Mouse (Mus musculus): Measurements from ENCODE around the gene Trank1. TPM values are rescaled to one million over a fixed set of nuclear protein-coding genes. Genes with fewer than 3 reads are reported as not detected.

Trank1 gene
- total and polyA plus RNA-seq, 3 experiments, result 0.13 to 0.66 (median 0.34) TPM

DNA sequence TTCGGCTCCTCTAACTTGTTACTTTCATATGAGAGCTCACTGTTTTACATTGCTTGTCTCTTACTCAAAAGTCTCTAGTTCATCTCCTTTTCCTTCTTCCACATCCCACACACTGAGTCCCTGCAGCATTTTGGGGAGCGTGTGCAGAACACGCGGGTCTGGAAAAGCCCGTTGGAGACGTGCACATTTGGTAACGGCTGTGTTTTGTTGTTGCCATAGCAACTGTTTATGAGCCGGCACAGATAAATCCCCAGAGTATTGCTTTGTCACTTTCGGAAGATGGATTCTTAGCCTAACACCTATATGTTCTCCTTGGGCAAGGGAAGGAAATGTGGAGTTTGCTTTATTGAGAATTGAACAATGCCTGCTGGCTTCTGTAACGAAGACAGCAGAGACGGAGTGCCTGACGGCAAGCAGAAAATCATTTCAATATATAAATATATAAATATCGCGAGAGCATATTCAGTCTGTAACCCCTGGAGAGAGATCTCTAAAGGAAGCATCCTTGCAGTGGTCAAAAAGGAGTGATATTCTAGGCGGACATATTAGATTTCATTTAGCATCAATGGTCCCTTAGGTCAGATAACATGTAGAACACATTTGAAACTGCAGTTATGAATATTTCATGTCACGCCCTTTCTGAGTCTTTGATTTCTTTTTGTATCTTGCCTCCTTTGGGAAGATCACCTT lies 101.1 kb downstream of the Trank1 start:
- Histone ChIP-seq H3K27me3 (replicated peaks) (no peaks in the 10 kb centered on the region), H3K9ac (ENCODE audit: insufficient read depth, low read depth) (no peak overlapping the region), H3K4me3 (replicated peaks in 1 of 3; ENCODE audit: low read depth in 2 of 3, low read length in 2 of 3, poor library complexity in 1 of 3) (no peak overlapping the region), H3K4me1 (ENCODE audit: control insufficient read depth in 1 of 2, insufficient read depth in 2 of 2) (no peaks in the 10 kb centered on the region), H3K27ac (ENCODE audit: insufficient read depth, low read depth) (no peak overlapping the region), H3K36me3 (replicated peaks in 1 of 2; ENCODE audit: control insufficient read depth in 1 of 2, insufficient read depth in 1 of 2, low read length in 1 of 2) (no peaks in the 10 kb centered on the region), H3K9me3 (replicated peaks; ENCODE audit: low read length) (no peaks in the 10 kb centered on the region), H3K79me2 (replicated peaks; ENCODE audit: control insufficient read depth, extremely low read depth, insufficient read depth, poor library complexity, severe bottlenecking) (no peaks in the 10 kb centered on the region), H3K4me2 (ENCODE audit: insufficient read depth, low read depth, poor library complexity, severe bottlenecking) (peak overlapping the region; percentile 65)
- no peak for DNase-seq (ENCODE audit: extremely low read depth)
- TF ChIP-seq MAFK (IDR thresholded peaks at IDR 0.05; ENCODE audit: insufficient replicate concordance, low read length) (no peak), UBTF (IDR thresholded peaks at IDR 0.05; ENCODE audit: low read depth, low read length) (no peak), ZNF384 (IDR thresholded peaks at IDR 0.05; ENCODE audit: low read depth, low read length) (no peak), CHD2 (IDR thresholded peaks at IDR 0.05; ENCODE audit: low read length) (no peak), POLR2A (IDR thresholded peaks at IDR 0.05; ENCODE audit: low read depth, low read length) (no peak), TBP (conservative IDR thresholded peaks at IDR 0.05; ENCODE audit: low read depth, low read length) (no peak), E2F4 (IDR thresholded peaks at IDR 0.05; ENCODE audit: insufficient replicate concordance, low read depth, low read length) (no peak), MAX (IDR thresholded peaks at IDR 0.05; ENCODE audit: low read length) (no peak), USF2 (conservative IDR thresholded peaks at IDR 0.05; ENCODE audit: low read depth, low read length) (no peak), CHD1 (IDR thresholded peaks at IDR 0.05; ENCODE audit: low read depth, low read length) (no peak), RCOR1 (conservative IDR thresholded peaks at IDR 0.05; ENCODE audit: low read depth, low read length) (no peak), JUN (IDR thresholded peaks at IDR 0.05; ENCODE audit: insufficient read depth, low read depth, low read length) (no peak), ZC3H11A (IDR thresholded peaks at IDR 0.05; ENCODE audit: low read depth, low read length) (no peak), MYC (IDR thresholded peaks at IDR 0.05; ENCODE audit: low read depth, low read length) (no peak), NELFE (IDR thresholded peaks at IDR 0.05; ENCODE audit: low read depth, low read length) (no peak)
- dilution Hi-C loops (cut with MboI; ENCODE audit: extremely low pct_ligation_motif_present, extremely low pct_unique_long_range_greater_than_20kb, low sequenced_read_pairs) (no loop called here), in situ Hi-C loops (cut with MboI; ENCODE audit: low pct_ligation_motif_present, low pct_unique_long_range_greater_than_20kb, low sequenced_read_pairs) (no loop called here)

DNA sequence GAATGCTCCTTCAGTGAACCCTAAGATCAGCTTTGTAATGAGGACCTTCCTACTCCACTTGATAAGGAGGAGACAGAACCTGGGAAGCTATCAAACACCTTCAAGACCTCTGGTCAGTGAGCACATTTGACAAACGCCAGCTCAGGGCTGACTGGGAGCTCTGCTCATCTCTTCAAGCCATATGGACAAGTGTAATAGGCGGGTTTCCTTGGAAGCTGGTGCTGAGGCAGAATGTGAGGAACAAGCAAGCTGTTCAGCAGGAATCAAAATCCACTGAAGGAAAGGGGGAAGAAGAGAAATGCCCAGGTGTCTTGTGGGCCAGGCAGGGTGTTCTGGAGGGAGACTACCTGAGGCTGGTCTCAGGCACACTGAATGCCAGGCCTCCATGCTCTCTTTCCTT lies 110.3 kb downstream of the Trank1 start:
- H3K36me3 ChIP-seq (replicated peaks in 1 of 2; ENCODE audit: control insufficient read depth in 1 of 2, insufficient read depth in 1 of 2, low read length in 1 of 2), result no peaks in the 10 kb centered on the region
- dilution Hi-C loops (cut with MboI; ENCODE audit: extremely low pct_ligation_motif_present, extremely low pct_unique_long_range_greater_than_20kb, low sequenced_read_pairs), result no loop called here
- H3K9me3 ChIP-seq (replicated peaks; ENCODE audit: low read length), result no peaks in the 10 kb centered on the region
- no peak overlapping the region for H3K4me3 ChIP-seq (replicated peaks in 1 of 3; ENCODE audit: low read depth in 2 of 3, low read length in 2 of 3, poor library complexity in 1 of 3)
- in situ Hi-C loops (cut with MboI; ENCODE audit: low pct_ligation_motif_present, low pct_unique_long_range_greater_than_20kb, low sequenced_read_pairs), result loop anchor here (10.0 kb wide), 1 partner anchor 53 kb away; no protein-coding TSS in a partner anchor
- H3K27me3 ChIP-seq (replicated peaks), result no peaks in the 10 kb centered on the region
- no peak overlapping the region for H3K4me2 ChIP-seq (ENCODE audit: insufficient read depth, low read depth, poor library complexity, severe bottlenecking)
- H3K9ac ChIP-seq (ENCODE audit: insufficient read depth, low read depth), result no peak overlapping the region
- H3K79me2 ChIP-seq (replicated peaks; ENCODE audit: control insufficient read depth, extremely low read depth, insufficient read depth, poor library complexity, severe bottlenecking), result no peaks in the 10 kb centered on the region
- DNase-seq (ENCODE audit: extremely low read depth), result no peak
- no peak overlapping the region for H3K27ac ChIP-seq (ENCODE audit: insufficient read depth, low read depth)
- no peaks in the 10 kb centered on the region for H3K4me1 ChIP-seq (ENCODE audit: control insufficient read depth in 1 of 2, insufficient read depth in 2 of 2)
- TF ChIP-seq MAX (IDR thresholded peaks at IDR 0.05; ENCODE audit: low read length) (no peak), ZMIZ1 (IDR thresholded peaks at IDR 0.05; ENCODE audit: low read depth, low read length) (no peak), SIN3A (IDR thresholded peaks at IDR 0.05; ENCODE audit: low read length) (no peak), ELF1 (IDR thresholded peaks at IDR 0.05; ENCODE audit: low read depth, low read length) (no peak), BHLHE40 (IDR thresholded peaks at IDR 0.05; ENCODE audit: low read depth, low read length) (no peak), ETS1 (conservative IDR thresholded peaks at IDR 0.05; ENCODE audit: low read depth, low read length) (no peak), CHD2 (IDR thresholded peaks at IDR 0.05; ENCODE audit: low read length) (no peak), HCFC1 (IDR thresholded peaks at IDR 0.05; ENCODE audit: low read depth, low read length) (no peak), KAT2A (IDR thresholded peaks at IDR 0.05; ENCODE audit: insufficient replicate concordance, low read length) (no peak), ZC3H11A (IDR thresholded peaks at IDR 0.05; ENCODE audit: low read depth, low read length) (no peak), NELFE (IDR thresholded peaks at IDR 0.05; ENCODE audit: low read depth, low read length) (no peak), POLR2A (IDR thresholded peaks at IDR 0.05; ENCODE audit: low read depth, low read length) (no peak), PAX5 (IDR thresholded peaks at IDR 0.05; ENCODE audit: low read length) (no peak), JUND (conservative IDR thresholded peaks at IDR 0.05; ENCODE audit: low read depth, low read length) (no peak), CTCF (conservative IDR thresholded peaks at IDR 0.05 in 1 of 2, IDR thresholded peaks at IDR 0.05 in 1 of 2; ENCODE audit: low read depth in 2 of 2, low read length in 2 of 2) (no peak), MEF2A (IDR thresholded peaks at IDR 0.05; ENCODE audit: borderline replicate concordance, low read depth, low read length) (no peak), MXI1 (IDR thresholded peaks at IDR 0.05; ENCODE audit: low read depth, low read length) (no peak), IRF4 (IDR thresholded peaks at IDR 0.05; ENCODE audit: low read depth, low read length) (no peak), CHD1 (IDR thresholded peaks at IDR 0.05; ENCODE audit: low read depth, low read length) (no peak), ZKSCAN1 (IDR thresholded peaks at IDR 0.05; ENCODE audit: borderline replicate concordance, low read depth, low read length) (no peak)
